Mouse (Mus musculus): ENCODE results near the gene D6Ertd527e. TPM values are rescaled to one million over a fixed set of nuclear protein-coding genes. Genes with fewer than 3 reads are reported as not detected.

Gene D6Ertd527e
- polyA plus RNA-seq, 1 experiment from 2014 or later = 0.53 TPM

- no peak overlapping the region for H3K4me3 ChIP-seq (ENCODE audit: low read depth, low read length)
- H3K36me3 ChIP-seq (ENCODE audit: insufficient read depth) = no peaks in the 10 kb centered on the region
- DNase-seq = no peak
- 51% methylated on average over 7 of the region's 7 CpGs for WGBS
- no peak overlapping the region for H3K9ac ChIP-seq
- no peak for ATAC-seq (ENCODE audit: insufficient read depth)
- no peak for TF ChIP-seq CTCF (IDR thresholded peaks at IDR 0.05; ENCODE audit: low read depth)
- no peaks in the 10 kb centered on the region for H3K9me3 ChIP-seq (ENCODE audit: low read depth, low read length)
- H3K27me3 ChIP-seq (ENCODE audit: insufficient read depth, low read length) = no peaks in the 10 kb centered on the region
- no peak overlapping the region for H3K27ac ChIP-seq (ENCODE audit: low read depth)
- no peak overlapping the region for H3K4me2 ChIP-seq
- H3K4me1 ChIP-seq (ENCODE audit: insufficient read depth) = peaks cover 6% of the 10 kb centered on the region; the same call in 1 of the 2 replicates
These were observed 17.4 kb downstream of the D6Ertd527e start for GRCm38 (mm10) chr6:87121961-87122360.

- Histone ChIP-seq H3K27ac (ENCODE audit: low read depth) (no peak overlapping the region), H3K4me2 (no peak overlapping the region), H3K9me3 (ENCODE audit: low read depth, low read length) (no peaks in the 10 kb centered on the region), H3K9ac (no peak overlapping the region), H3K36me3 (ENCODE audit: insufficient read depth) (no peaks in the 10 kb centered on the region), H3K4me3 (ENCODE audit: low read depth, low read length) (no peak overlapping the region), H3K4me1 (ENCODE audit: insufficient read depth) (peaks cover 8% of the 10 kb centered on the region; the same call in 1 of the 2 replicates), H3K27me3 (ENCODE audit: insufficient read depth, low read length) (no peaks in the 10 kb centered on the region)
- WGBS = 74% methylated on average over 6 of the region's 6 CpGs
- no peak for ATAC-seq (ENCODE audit: insufficient read depth)
- DNase-seq = no peak
- TF ChIP-seq CTCF (IDR thresholded peaks at IDR 0.05; ENCODE audit: low read depth) = no peak
These were observed 18.9 kb downstream of the D6Ertd527e start for GRCm38 (mm10) chr6:87123406-87123805.

- ATAC-seq (ENCODE audit: insufficient read depth) = no peak
- no peaks in the 10 kb centered on the region for H3K36me3 ChIP-seq (ENCODE audit: insufficient read depth)
- H3K27me3 ChIP-seq (ENCODE audit: insufficient read depth, low read length) = no peaks in the 10 kb centered on the region
- no peak for DNase-seq
- 80% methylated on average over 4 of the region's 4 CpGs for WGBS
- H3K4me2 ChIP-seq = no peak overlapping the region
- peaks cover 8% of the 10 kb centered on the region; the same call in 1 of the 2 replicates for H3K4me1 ChIP-seq (ENCODE audit: insufficient read depth)
- H3K4me3 ChIP-seq (ENCODE audit: low read depth, low read length) = no peak overlapping the region
- no peak for TF ChIP-seq CTCF (IDR thresholded peaks at IDR 0.05; ENCODE audit: low read depth)
- no peaks in the 10 kb centered on the region for H3K9me3 ChIP-seq (ENCODE audit: low read depth, low read length)
- no peak overlapping the region for H3K9ac ChIP-seq
- H3K27ac ChIP-seq (ENCODE audit: low read depth) = no peak overlapping the region
These were observed 19.4 kb downstream of the D6Ertd527e start for GRCm38 (mm10) chr6:87123973-87124372.

GRCm38 (mm10) chr6:87127049-87127753 is 22.7 kb downstream of the D6Ertd527e start:
- H3K36me3 ChIP-seq (ENCODE audit: insufficient read depth) = no peaks in the 10 kb centered on the region
- peak; percentile 73 for ATAC-seq (ENCODE audit: insufficient read depth)
- H3K27me3 ChIP-seq (ENCODE audit: insufficient read depth, low read length) = no peaks in the 10 kb centered on the region
- no peak overlapping the region for H3K9ac ChIP-seq
- peak; percentile 79 for DNase-seq
- H3K27ac ChIP-seq (ENCODE audit: low read depth) = no peak overlapping the region
- no peak overlapping the region for H3K4me3 ChIP-seq (ENCODE audit: low read depth, low read length)
- 0 out of 2 replicates have a peak, but pooled peaks cover 2% of the 10 kb centered on the region for H3K4me1 ChIP-seq (ENCODE audit: insufficient read depth)
- no peak overlapping the region for H3K4me2 ChIP-seq
- TF ChIP-seq CTCF (IDR thresholded peaks at IDR 0.05; ENCODE audit: low read depth) = no peak
- 35% methylated on average over 8 of the region's 8 CpGs for WGBS
- H3K9me3 ChIP-seq (ENCODE audit: low read depth, low read length) = no peaks in the 10 kb centered on the region

GRCm38 (mm10) chr6:87129861-87130260 is 25.3 kb downstream of the D6Ertd527e start:
- H3K9me3 ChIP-seq (ENCODE audit: low read depth, low read length) = no peaks in the 10 kb centered on the region
- ATAC-seq (ENCODE audit: insufficient read depth) (no peak), DNase-seq (no peak)
- H3K4me2 ChIP-seq = no peak overlapping the region
- peaks cover 2% of the 10 kb centered on the region; the same call in 1 of the 2 replicates for H3K36me3 ChIP-seq (ENCODE audit: insufficient read depth)
- WGBS = 86% methylated on average over 8 of the region's 8 CpGs
- TF ChIP-seq CTCF (IDR thresholded peaks at IDR 0.05; ENCODE audit: low read depth) = no peak
- H3K4me1 ChIP-seq (ENCODE audit: insufficient read depth) = 0 out of 2 replicates have a peak, but pooled peaks cover 2% of the 10 kb centered on the region
- no peaks in the 10 kb centered on the region for H3K27me3 ChIP-seq (ENCODE audit: insufficient read depth, low read length)
- no peak overlapping the region for H3K4me3 ChIP-seq (ENCODE audit: low read depth, low read length)
- no peak overlapping the region for H3K27ac ChIP-seq (ENCODE audit: low read depth)
- no peak overlapping the region for H3K9ac ChIP-seq

- no peak for ATAC-seq (ENCODE audit: insufficient read depth)
- DNase-seq = no peak
- no peak for TF ChIP-seq CTCF (IDR thresholded peaks at IDR 0.05; ENCODE audit: low read depth)
- Histone ChIP-seq H3K4me2 (no peak overlapping the region), H3K27ac (ENCODE audit: low read depth) (no peak overlapping the region), H3K4me3 (ENCODE audit: low read depth, low read length) (no peak overlapping the region), H3K9ac (no peak overlapping the region), H3K27me3 (ENCODE audit: insufficient read depth, low read length) (no peaks in the 10 kb centered on the region), H3K36me3 (ENCODE audit: insufficient read depth) (peaks cover 9% of the 10 kb centered on the region; the same call in 1 of the 2 replicates), H3K9me3 (ENCODE audit: low read depth, low read length) (no peaks in the 10 kb centered on the region), H3K4me1 (ENCODE audit: insufficient read depth) (0 out of 2 replicates have a peak, but pooled peaks cover 2% of the 10 kb centered on the region)
- WGBS = 91% methylated on average over 7 of the region's 7 CpGs
These were observed 26.1 kb downstream of the D6Ertd527e start for GRCm38 (mm10) chr6:87130628-87131027.

- Histone ChIP-seq H3K4me1 (ENCODE audit: insufficient read depth) (0 out of 2 replicates have a peak, but pooled peaks cover 2% of the 10 kb centered on the region), H3K27me3 (ENCODE audit: insufficient read depth, low read length) (no peaks in the 10 kb centered on the region), H3K9me3 (ENCODE audit: low read depth, low read length) (no peaks in the 10 kb centered on the region), H3K4me3 (ENCODE audit: low read depth, low read length) (no peak overlapping the region), H3K36me3 (ENCODE audit: insufficient read depth) (peaks cover 12% of the 10 kb centered on the region; the same call in 1 of the 2 replicates), H3K9ac (no peak overlapping the region), H3K4me2 (no peak overlapping the region), H3K27ac (ENCODE audit: low read depth) (no peak overlapping the region)
- WGBS = 67% methylated on average over 1 of the region's 1 CpGs
- DNase-seq (no peak), ATAC-seq (ENCODE audit: insufficient read depth) (no peak)
- no peak for TF ChIP-seq CTCF (IDR thresholded peaks at IDR 0.05; ENCODE audit: low read depth)
These were observed 26.5 kb downstream of the D6Ertd527e start for GRCm38 (mm10) chr6:87131078-87131477.
